Mouse (Mus musculus) heart, postnatal 0 days (tissue): ENCODE results near the gene Tdrd7.

Experiments used
- CTCF ChIP-seq: IDR thresholded peaks from 2 replicates; pipeline ENCODE4 v1.5.1; 2016; ENCODE audit warnings: antibody characterized with exemption, control low read depth, low read depth
- EP300 ChIP-seq: IDR thresholded peaks from 2 replicates; pipeline ENCODE4 v1.6.1; 2016; ENCODE audit warnings: antibody characterized with exemption, low read depth

DNA sequence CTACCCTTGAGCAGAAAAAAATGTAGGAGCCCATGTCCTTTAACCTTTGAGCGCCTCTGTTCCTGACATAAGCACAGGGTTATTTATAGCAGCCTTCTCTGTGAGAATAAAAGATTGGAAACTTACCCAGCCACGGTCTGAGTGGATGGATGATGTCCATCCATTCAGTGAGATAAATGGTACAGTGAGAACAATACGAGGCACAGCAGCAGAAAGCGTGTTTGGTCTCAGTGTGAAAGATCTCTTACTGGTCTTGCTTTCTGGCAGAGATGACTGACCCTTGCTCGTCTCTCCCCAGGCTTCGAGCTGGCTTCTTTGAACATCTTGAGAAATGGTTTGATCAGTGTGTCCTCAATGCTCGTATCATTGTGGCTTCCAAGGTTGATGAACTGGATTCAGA, 48.0 kb upstream of the Tdrd7 start:
- no peak for TF ChIP-seq CTCF
- TF ChIP-seq EP300 = no peak
